Mouse (Mus musculus): ENCODE measurements around the gene Strip1. TPM values are rescaled to one million over a fixed set of nuclear protein-coding genes. Genes with fewer than 3 reads are reported as not detected.

Strip1 gene
- polyA plus RNA-seq, 1 experiment: 0.44 TPM

DNA sequence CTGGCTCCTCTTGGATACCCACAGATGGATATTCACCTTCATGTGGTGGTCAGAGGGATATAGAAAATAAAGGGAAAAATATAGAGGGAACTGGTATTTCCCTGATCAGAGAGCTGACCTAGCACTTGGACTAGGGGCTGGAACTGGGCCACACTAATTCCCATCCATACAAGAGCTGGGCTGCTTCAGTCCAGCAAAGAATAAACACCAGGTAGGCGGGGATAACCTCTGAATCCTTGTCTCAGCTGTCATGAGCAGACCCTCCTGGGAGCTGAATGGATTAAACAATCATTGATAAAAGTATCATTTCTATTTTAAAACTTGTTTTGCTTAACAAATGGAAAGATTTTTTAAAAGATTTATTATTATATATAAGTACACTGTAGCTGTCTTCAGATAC is 39.9 kb downstream of the Strip1 start:
- H3K27me3 ChIP-seq (ENCODE audit: control insufficient read depth): peaks cover 85% of the 10 kb centered on the region

DNA sequence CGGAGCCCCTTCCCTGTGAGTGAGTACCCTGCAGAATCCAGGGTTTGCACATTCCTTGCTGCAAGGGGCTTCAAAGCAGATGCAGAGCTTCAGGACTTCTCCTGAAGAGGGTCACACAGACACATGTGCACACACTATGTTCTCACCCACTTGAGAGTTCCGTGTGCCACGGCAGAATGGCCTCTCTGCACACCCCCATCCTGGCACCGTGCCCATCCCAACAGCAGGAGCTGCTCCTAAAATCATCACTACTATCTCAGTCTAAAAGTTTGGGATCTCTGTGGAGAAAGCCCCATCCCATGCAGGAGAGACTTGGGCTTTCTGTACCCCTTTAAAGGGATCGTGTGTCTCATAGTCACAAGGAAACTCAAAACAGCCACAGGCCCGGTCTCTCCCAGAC is 45.0 kb downstream of the Strip1 start:
- Histone ChIP-seq H3K4me3 (replicated peaks) (no peak overlapping the region), H3K36me3 (ENCODE audit: control insufficient read depth) (no peaks in the 10 kb centered on the region), H3K9me3 (ENCODE audit: control insufficient read depth, low read length) (no peaks in the 10 kb centered on the region; the same call in 1 of the 2 replicates), H3K27me3 (ENCODE audit: control insufficient read depth) (peaks cover 89% of the 10 kb centered on the region), H3K4me1 (ENCODE audit: control insufficient read depth) (no peaks in the 10 kb centered on the region)
- TF ChIP-seq TAL1 (IDR thresholded peaks at IDR 0.05; ENCODE audit: low read length) (no peak), GATA1 (IDR thresholded peaks at IDR 0.05; ENCODE audit: low read length) (no peak)

More for the DNA sequence above, 39.9 kb downstream of the Strip1 start:
- no peaks in the 10 kb centered on the region for H3K36me3 ChIP-seq (ENCODE audit: control insufficient read depth)
- no peaks in the 10 kb centered on the region for H3K4me1 ChIP-seq (ENCODE audit: control insufficient read depth)
- peaks cover under 1% of the 10 kb centered on the region; the same call in 1 of the 2 replicates for H3K9me3 ChIP-seq (ENCODE audit: control insufficient read depth, low read length)
- TF ChIP-seq TAL1 (IDR thresholded peaks at IDR 0.05; ENCODE audit: low read length) (no peak), GATA1 (IDR thresholded peaks at IDR 0.05; ENCODE audit: low read length) (no peak)
- no peak overlapping the region for H3K4me3 ChIP-seq (replicated peaks)

DNA sequence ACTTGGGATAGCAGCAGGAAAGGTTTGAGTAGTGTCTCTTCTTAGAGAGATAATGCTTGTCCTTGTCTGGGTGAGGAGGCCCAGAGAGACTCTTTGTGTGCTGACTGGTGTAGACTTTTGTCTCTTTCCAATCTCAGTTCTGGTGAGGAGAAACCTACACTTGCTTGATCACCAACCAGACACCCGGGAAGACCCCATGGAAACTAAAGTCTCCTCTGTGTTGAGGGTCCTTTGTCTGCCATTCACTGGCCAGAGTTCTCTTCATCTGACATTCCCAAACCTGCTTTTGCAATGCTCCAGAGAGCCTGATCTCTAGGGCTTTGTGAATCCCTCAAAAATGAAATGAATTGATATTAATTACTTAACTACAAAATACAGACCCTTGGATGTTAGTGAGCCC is 47.6 kb downstream of the Strip1 start:
- H3K27me3 ChIP-seq (ENCODE audit: control insufficient read depth): peaks cover 88% of the 10 kb centered on the region
- H3K36me3 ChIP-seq (ENCODE audit: control insufficient read depth): no peaks in the 10 kb centered on the region
- H3K9me3 ChIP-seq (ENCODE audit: control insufficient read depth, low read length): no peaks in the 10 kb centered on the region; the same call in 1 of the 2 replicates
- H3K4me1 ChIP-seq (ENCODE audit: control insufficient read depth): peaks cover under 1% of the 10 kb centered on the region; the same call in 1 of the 2 replicates
- H3K4me3 ChIP-seq (replicated peaks): no peak overlapping the region
- TF ChIP-seq TAL1 (IDR thresholded peaks at IDR 0.05; ENCODE audit: low read length): no peak
- no peak for TF ChIP-seq GATA1 (IDR thresholded peaks at IDR 0.05; ENCODE audit: low read length)

DNA sequence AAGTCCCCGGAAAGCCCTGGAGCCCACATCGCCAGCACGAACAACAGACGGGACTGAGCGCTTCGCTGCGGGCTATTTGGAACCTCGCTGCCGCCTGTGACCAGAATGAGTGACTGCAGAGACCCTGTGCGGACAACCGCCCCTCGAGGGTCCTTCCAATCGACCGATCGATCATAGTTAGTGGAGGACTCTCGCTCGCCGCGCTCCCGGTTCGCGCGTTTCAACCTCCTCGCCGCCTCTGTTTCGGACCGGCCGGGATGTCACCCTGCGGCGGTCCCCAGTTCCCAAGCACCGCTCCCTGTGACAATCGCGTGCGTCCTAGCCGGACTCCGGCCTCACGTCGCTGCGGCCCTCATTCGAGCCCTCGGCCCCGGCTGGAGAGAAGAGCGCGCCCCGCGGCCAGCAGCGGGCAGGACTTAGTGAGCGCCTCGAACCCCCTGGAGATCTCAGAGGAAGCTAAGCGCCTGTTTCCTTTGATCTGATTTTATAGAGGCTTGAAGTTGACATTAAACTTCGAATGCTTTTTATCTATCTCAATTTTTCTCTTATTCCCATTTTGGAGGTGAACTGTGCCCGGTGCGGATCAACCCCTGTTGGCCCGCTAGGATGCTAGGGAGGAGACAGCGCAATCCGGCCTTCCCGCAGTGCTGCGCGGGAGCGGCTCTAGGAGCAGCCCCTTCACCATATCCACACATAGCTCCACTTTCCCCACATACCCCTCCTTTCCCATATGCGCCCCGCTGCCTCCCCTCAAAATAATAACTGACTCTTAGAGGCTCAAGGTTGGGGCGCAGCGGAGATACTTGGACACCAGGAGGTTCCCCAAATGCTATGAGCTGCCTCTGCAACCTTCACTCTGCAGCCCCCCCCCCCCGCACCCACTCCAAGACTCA is 48.4 kb downstream of the Strip1 start:
- Histone ChIP-seq H3K27me3 (ENCODE audit: control insufficient read depth) (peaks cover 82% of the 10 kb centered on the region), H3K9me3 (ENCODE audit: control insufficient read depth, low read length) (no peaks in the 10 kb centered on the region; the same call in 1 of the 2 replicates), H3K36me3 (ENCODE audit: control insufficient read depth) (no peaks in the 10 kb centered on the region), H3K4me1 (ENCODE audit: control insufficient read depth) (peaks cover 8% of the 10 kb centered on the region), H3K4me3 (replicated peaks) (no peak overlapping the region)
- TF ChIP-seq TAL1 (IDR thresholded peaks at IDR 0.05; ENCODE audit: low read length): no peak
- no peak for TF ChIP-seq GATA1 (IDR thresholded peaks at IDR 0.05; ENCODE audit: low read length)

DNA sequence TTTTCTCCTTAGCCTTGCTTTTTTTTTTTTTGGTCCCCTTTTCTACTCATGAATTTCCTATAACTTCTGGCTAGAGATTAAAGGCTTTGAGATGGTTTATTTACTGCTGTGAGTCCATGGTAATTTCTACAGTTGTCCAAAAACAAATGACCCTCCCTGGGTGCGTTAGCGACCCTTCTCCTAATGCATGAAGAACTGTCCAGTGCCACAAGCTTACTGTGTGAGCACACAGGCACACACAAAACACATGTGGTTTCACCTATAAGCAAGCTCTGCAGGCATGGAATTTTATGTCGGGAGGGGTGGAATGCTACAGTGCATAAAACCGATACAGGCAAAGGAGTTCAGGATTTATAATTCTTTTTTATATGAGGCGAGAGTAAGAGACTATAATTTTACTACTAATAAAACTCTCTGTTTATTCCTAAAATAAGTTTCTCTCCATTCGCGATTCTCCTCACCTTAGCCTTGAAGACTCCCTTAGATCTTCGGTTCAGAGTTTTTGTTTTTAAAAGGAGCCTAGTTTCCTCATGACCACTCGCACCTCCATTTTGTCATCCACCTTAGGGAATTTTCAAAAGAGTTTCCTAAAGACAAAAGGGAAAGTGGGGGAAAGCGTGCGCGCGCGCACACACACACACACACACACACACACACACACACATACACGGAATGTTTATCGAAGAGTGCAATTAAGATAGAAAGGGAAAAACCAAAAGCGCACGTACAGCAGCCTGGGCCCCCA is 49.2 kb downstream of the Strip1 start:
- no peak overlapping the region for H3K4me3 ChIP-seq (replicated peaks)
- TF ChIP-seq GATA1 (IDR thresholded peaks at IDR 0.05; ENCODE audit: low read length): no peak
- no peak for TF ChIP-seq TAL1 (IDR thresholded peaks at IDR 0.05; ENCODE audit: low read length)
- H3K4me1 ChIP-seq (ENCODE audit: control insufficient read depth): peaks cover 16% of the 10 kb centered on the region
- no peaks in the 10 kb centered on the region for H3K36me3 ChIP-seq (ENCODE audit: control insufficient read depth)
- peaks cover 77% of the 10 kb centered on the region for H3K27me3 ChIP-seq (ENCODE audit: control insufficient read depth)
- no peaks in the 10 kb centered on the region; the same call in 1 of the 2 replicates for H3K9me3 ChIP-seq (ENCODE audit: control insufficient read depth, low read length)

DNA sequence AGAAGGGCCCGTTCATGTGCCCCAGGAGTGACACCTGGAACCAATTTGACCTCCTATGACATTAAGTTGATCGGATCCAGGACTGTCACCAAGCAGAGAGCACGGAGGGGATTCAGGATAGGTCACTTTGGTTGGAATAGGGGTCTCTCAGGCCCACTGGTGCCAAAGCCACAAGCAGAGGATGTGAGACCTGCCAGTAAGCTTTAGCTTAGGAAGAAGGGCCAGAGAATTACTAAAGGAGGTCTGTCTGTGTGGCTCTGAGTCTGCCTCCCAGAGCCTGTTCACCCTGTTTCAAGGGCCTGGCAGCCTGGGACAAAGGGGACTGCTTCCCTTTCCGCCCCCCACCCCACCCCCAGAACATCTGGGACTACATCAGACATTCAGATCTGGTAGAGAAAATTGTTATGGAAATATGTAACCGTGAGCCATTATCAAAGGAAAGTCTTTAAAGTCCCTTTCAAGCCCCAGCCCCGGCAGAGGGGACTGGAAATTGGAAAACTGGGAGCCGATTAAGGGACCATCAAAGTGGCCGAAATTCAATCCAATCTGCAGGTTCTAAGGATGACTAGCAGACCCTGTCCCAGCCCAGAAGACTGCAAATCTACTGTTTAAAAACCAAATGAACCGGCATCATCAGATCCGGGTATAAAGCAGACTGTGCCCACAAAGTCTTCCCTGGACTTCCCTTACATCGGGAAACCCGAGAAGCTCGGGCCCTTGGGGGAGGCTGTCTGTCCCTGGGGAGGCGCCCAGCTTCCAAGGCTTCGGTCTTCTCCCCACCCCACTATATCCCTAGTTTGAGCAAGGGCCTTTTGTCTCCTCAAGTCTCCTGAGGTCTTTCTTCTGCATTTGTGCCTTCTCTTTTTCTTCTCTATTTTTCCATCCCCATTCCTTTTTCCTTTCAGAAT is 50.1 kb downstream of the Strip1 start:
- H3K27me3 ChIP-seq (ENCODE audit: control insufficient read depth): peaks cover 68% of the 10 kb centered on the region

DNA sequence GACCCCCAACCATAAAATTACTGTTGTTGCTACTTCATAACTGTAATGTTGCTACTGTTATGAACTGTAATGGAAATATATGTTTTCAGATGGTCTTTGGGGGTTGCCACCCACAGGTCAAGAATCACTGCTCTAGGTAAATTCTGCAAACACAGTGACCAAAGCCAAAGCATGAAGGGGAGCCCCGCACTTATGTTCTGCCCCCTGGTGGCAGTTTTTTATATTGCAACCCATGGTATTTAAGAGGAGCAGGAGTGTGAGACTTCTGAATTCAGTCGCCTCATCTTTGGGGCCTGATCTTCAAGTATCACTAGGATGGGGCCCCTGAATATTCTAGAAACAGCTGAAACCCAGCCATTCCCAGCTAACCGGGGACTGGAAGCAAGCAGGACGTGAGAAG is 52.0 kb downstream of the Strip1 start:
- Histone ChIP-seq H3K27me3 (ENCODE audit: control insufficient read depth) (peaks cover 49% of the 10 kb centered on the region), H3K36me3 (ENCODE audit: control insufficient read depth) (no peaks in the 10 kb centered on the region), H3K4me3 (replicated peaks) (no peak overlapping the region), H3K4me1 (ENCODE audit: control insufficient read depth) (peaks cover 19% of the 10 kb centered on the region), H3K9me3 (ENCODE audit: control insufficient read depth, low read length) (no peaks in the 10 kb centered on the region; the same call in 1 of the 2 replicates)
- TF ChIP-seq TAL1 (IDR thresholded peaks at IDR 0.05; ENCODE audit: low read length) (no peak), GATA1 (IDR thresholded peaks at IDR 0.05; ENCODE audit: low read length) (no peak)

More for the DNA sequence above, 50.1 kb downstream of the Strip1 start:
- Histone ChIP-seq H3K9me3 (ENCODE audit: control insufficient read depth, low read length) (no peaks in the 10 kb centered on the region; the same call in 1 of the 2 replicates), H3K36me3 (ENCODE audit: control insufficient read depth) (no peaks in the 10 kb centered on the region), H3K4me1 (ENCODE audit: control insufficient read depth) (peaks cover 19% of the 10 kb centered on the region), H3K4me3 (replicated peaks) (no peak overlapping the region)
- TF ChIP-seq GATA1 (IDR thresholded peaks at IDR 0.05; ENCODE audit: low read length): no peak
- no peak for TF ChIP-seq TAL1 (IDR thresholded peaks at IDR 0.05; ENCODE audit: low read length)

DNA sequence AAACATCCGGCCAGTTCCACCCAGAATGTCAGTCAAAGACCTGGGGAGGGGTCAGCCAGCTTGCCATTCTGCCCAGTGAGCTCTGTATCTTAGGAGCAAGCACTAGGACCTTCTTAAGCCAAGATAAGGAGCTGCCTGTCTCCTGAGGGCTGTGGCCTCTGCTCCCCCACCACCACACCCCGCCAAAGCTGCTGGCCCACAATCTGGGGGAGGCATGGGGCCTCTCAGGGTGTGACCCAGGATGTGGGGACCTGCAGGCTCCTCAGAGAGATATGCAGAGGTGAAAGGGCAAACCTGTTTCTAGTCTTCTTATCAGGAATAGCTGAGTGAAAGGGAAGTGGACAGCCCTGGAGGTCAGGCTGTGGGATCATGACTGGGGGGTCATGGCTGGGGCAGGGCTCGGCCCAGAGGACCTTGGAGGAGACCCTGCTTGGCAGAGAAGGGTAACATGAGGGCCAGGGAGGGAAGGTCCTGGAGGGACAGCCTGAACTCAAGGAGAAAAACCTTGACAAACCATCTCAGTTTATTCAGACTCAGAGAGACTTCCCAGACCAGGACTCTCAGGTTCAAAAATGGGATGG is 53.6 kb downstream of the Strip1 start:
- H3K36me3 ChIP-seq (ENCODE audit: control insufficient read depth): no peaks in the 10 kb centered on the region
- TF ChIP-seq GATA1 (IDR thresholded peaks at IDR 0.05; ENCODE audit: low read length) (no peak), TAL1 (IDR thresholded peaks at IDR 0.05; ENCODE audit: low read length) (no peak)
- H3K4me3 ChIP-seq (replicated peaks): no peak overlapping the region
- H3K27me3 ChIP-seq (ENCODE audit: control insufficient read depth): peaks cover 34% of the 10 kb centered on the region
- peaks cover 19% of the 10 kb centered on the region for H3K4me1 ChIP-seq (ENCODE audit: control insufficient read depth)
- H3K9me3 ChIP-seq (ENCODE audit: control insufficient read depth, low read length): no peaks in the 10 kb centered on the region; the same call in 1 of the 2 replicates

Measured in erythroblast, embryonic 14.5 days (primary cell).